Mouse (Mus musculus) frontal cortex, adult 2 months (tissue): ENCODE measurements around the gene Itga10. TPM values are rescaled to one million over a fixed set of nuclear protein-coding genes. Genes with fewer than 3 reads are reported as not detected.

Source experiments
- DNase-seq, 2 experiments: peaks; one replicate each; pipeline ENCODE4 v3.0.0; 2022; ENCODE audit warnings: low spot score in 1 of 2; ENCODE audit errors: extremely low spot score in 1 of 2
- polyA plus RNA-seq: library from polyadenylated mRNA; depleted of rRNA; stranded (reverse); fragments of >200 nt; gene quantifications from 2 replicates; pipeline ENCODE4 v1.2.3, GENCODE M21; 2012; rRNA removed

The Itga10 gene
- polyA plus RNA-seq, 1 experiment, result 3.2 TPM

DNA sequence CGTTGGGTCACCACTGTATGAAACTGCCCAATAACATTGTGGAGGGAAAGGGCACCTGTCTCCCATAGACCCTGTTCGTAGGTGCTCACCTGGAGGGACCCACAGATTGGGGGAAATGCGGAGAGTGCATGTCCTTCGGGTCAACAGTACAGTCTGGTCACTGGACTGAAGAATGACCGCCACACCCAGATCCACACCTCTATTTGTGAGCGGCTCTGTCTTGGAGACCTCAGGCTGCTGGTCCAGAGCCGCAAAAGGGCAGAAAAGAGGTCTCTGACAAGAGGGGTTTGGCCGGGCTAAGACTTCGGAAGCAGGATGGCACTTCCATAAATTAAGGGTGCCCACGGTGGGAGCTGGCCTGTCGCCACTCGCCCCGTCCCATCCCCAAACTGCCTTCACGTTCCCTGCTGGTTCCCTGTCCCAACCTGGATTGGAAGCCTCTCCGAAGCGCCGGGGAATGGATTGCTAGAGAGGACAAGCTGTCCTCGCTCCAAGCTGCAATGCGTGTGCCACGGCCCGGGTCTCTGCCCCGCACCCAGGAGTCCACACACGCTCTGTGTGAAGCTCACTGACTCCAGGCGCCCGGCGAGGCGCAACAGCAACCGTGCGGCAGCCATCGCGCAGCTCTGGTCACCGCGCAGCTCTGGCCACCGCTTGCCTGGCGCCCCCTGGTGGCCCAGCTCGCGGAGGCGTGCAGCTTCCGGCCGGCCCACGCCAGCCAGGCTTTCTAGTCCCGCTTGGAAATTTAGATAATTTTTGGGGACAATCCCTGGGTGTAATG lies 62.7 kb downstream of the Itga10 start, which contains the start of gene Nudt17:
TSS of gene Nudt17 (minus strand) at position 660 of the 781 bp plus-strand sequence.
- peak in 1 of 2 experiments; percentile 88 for DNase-seq

DNA sequence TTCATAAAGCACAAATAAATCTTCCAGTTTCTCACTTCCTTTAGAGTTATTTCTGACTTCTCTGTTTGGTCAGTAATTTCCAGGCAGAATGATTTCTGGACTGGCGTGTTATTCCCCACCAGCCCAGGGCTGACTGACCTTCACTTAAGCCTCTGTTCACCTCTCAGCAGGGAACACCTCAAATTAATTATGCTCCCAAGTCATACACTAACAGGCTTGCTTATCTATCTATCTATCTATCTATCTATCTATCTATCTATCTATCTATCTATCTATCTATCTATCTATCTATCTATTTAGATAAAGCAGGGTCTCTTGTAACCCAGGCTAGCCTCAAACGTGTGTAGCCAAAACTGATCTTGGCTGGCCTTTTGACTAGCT lies 63.3 kb downstream of the Itga10 start:
- DNase-seq, result no peak

Other genes starting within 250 kb of the Itga10 start
- gene BC107364, start 193.3 kb upstream of the Itga10 start, polyA plus RNA-seq, result not detected in 2 replicates
- 0.60 and 1.1 TPM in 2 replicates for gene Hfe2, start 120.4 kb upstream of the Itga10 start, polyA plus RNA-seq
- gene Txnip, start 87.6 kb upstream of the Itga10 start, polyA plus RNA-seq, result 27.5 and 27.7 TPM in 2 replicates
- gene Gm16253, start 68.6 kb upstream of the Itga10 start, polyA plus RNA-seq, result not detected in 2 replicates
- gene Polr3gl, start 51.4 kb upstream of the Itga10 start, polyA plus RNA-seq, result 67.3 and 84.3 TPM in 2 replicates
- 50.2 and 57.4 TPM in 2 replicates for gene Ankrd34a, start 48.9 kb upstream of the Itga10 start, polyA plus RNA-seq
- 30.3 and 30.7 TPM in 2 replicates for gene Lix1l, start 44.4 kb upstream of the Itga10 start, polyA plus RNA-seq
- 37.4 and 40.3 TPM in 2 replicates for gene Rbm8a, start 15.7 kb upstream of the Itga10 start, polyA plus RNA-seq
- 61.4 and 64.5 TPM in 2 replicates for gene Pex11b, start 10.2 kb upstream of the Itga10 start, polyA plus RNA-seq
- 0.10 and 0.11 TPM in 2 replicates for gene Gm42957, start 10.1 kb upstream of the Itga10 start, polyA plus RNA-seq
- gene Ankrd35, start 24.5 kb downstream of the Itga10 start, polyA plus RNA-seq, result 5.9 and 9.8 TPM in 2 replicates
- 25.2 and 25.8 TPM in 2 replicates for gene Pias3, start 50.8 kb downstream of the Itga10 start, polyA plus RNA-seq
- gene Nudt17, start 63.0 kb downstream of the Itga10 start, polyA plus RNA-seq, result 10.2 and 10.5 TPM in 2 replicates
- gene Polr3c, start 82.0 kb downstream of the Itga10 start, polyA plus RNA-seq, result 34.2 and 34.4 TPM in 2 replicates
- gene Rnf115, start 82.1 kb downstream of the Itga10 start, polyA plus RNA-seq, result 46.0 and 49.0 TPM in 2 replicates
- gene Pdzk1, start 183.7 kb downstream of the Itga10 start, polyA plus RNA-seq, result 0.32 and 0.36 TPM in 2 replicates
- 0.06 TPM in 1 of 2 replicates, not detected in the other for gene Cd160, start 183.8 kb downstream of the Itga10 start, polyA plus RNA-seq